Mouse (Mus musculus) large intestine, adult 2 months (tissue): ENCODE measurements around the gene Ftl1. TPM values are rescaled to one million over a fixed set of nuclear protein-coding genes. Genes with fewer than 3 reads are reported as not detected.
"Not testable (repeated sequence)": the region's sequence is repeated elsewhere in the genome, so short reads cannot be mapped to it uniquely, and the experiment has no call there.

Source experiments
- DNase-seq: peaks from one replicate; pipeline ENCODE4 v3.0.0-alpha.2; 2012; ENCODE audit warnings: low read depth, low spot score
- WGBS: fragments of 180-500 bp; shearing (Covaris S2); methylation state at CpG from one replicate; pipeline ENCODE4 v1.1.7; 2018; 5-methylcytosine and 5-hydroxymethylcytosine counted together
- polyA plus RNA-seq: library from polyadenylated mRNA; depleted of rRNA; stranded (reverse); fragments of >200 nt; gene quantifications from 2 replicates; pipeline ENCODE4 v1.2.3, GENCODE M21; 2012

Gene Ftl1
- polyA plus RNA-seq, 1 experiment: 2,045 TPM

- WGBS: 94% methylated on average over 7 of the region's 7 CpGs
- DNase-seq: no peak
These were observed 19.1 kb upstream of the Ftl1 start for GRCm38 (mm10) chr7:45478774-45479173.

GRCm38 (mm10) chr7:45477003-45477402, 17.3 kb upstream of the Ftl1 start:
- WGBS: 1% methylated on average over 3 of the region's 3 CpGs
- no peak for DNase-seq

DNA sequence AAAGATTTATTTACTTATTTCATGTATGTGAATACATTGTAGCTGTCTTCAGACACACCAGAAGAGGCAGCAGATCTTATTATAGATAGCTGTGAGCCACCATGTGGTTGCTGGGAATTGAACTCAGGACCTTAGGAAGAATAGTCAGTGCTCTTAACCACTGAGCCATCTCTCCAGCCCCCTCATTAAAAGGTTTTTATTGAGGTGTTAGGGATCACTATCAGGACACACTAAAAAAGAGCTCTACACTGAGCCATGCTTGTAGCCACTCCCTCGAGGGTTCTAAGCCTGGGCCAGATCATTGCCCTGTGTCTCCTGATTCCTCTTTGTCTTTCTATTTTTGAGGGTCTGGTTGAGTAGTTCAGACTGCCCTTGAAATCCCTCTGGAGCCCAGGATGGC, 16.8 kb upstream of the Ftl1 start:
- DNase-seq: no peak
- WGBS: 29% methylated on average over 1 of the region's 1 CpGs

- no peak for DNase-seq
- 54% methylated on average over 16 of the region's 16 CpGs for WGBS
These were observed 15.7 kb upstream of the Ftl1 start for GRCm38 (mm10) chr7:45475291-45475969.

DNA sequence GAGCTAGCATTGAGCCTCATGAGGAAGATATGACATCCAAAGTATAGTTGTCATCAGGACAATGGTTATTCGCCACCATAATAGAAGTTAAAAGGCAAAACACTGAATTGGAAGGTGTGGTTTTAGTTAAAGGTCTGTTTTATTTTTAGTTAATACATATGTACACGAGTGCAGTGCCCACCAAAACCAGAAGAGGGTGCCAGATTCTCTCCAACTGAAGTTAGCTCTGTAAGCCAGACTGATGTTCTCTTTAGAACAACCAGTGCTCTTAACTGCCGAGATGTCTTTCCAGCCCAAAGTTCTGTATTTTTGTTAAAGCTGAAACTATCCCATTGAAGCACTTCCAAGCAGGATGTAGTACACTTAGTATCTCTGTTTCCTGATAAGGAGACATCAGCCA, 11.2 kb upstream of the Ftl1 start:
- no peak for DNase-seq
- 5% methylated on average over 3 of the region's 3 CpGs for WGBS

DNA sequence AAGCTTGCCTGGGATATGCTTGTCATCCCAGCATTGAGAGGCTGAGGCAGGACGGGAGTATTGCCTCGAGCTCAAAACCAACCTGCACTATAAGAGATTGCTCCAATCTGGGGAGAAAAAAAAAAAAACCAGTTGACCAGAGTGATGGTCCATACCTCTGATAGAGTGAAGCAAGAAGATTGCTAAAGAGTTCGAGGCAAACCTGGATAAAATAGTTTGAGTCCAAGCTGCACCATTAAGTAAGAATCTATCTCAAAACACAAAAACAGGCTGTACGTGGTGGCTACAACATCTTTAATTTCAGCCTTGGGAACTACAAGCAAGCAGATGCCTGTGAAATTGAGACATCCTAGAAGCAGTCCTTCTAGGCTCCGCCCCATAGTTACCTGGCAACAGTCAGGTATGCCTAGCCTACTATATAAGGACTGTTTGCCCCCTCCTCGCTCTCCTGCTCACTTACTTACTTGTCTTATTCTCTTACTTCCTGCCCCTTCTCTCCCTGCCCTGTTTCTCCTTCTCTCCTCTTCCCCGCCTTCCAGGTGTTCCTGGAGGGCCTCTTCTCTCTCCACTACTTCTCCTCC, 7.5 kb upstream of the Ftl1 start:
- 31% methylated on average over 7 of the region's 7 CpGs for WGBS
- no peak for DNase-seq

GRCm38 (mm10) chr7:45466283-45467089, 6.8 kb upstream of the Ftl1 start, which contains the start of gene Bax:
TSS of gene Bax (minus strand) at chr7:45466898.
- under 1% methylated on average over 58 of the region's 58 CpGs for WGBS
- DNase-seq: peak; percentile 73

DNA sequence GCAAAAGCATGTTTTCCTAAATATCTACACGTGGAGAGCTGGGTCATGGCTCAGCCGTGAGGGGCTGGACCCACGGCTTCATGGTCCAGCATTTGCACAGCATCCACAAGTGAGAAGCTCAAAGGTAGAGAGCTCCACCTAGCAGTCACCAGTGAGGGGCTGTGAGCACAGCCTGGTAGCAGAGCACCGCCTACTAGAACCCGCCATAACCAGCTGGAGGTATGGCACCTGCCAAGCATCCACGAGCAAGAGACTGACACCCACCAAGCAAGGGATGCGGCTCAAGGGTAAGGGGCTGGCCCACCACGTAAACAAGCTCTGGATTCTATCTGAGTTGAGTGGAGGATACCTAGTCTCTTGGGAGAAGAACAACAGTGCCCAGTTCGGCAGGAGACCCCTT, 5.9 kb upstream of the Ftl1 start:
- 56% methylated on average over 9 of the region's 9 CpGs for WGBS
- no peak for DNase-seq

DNA sequence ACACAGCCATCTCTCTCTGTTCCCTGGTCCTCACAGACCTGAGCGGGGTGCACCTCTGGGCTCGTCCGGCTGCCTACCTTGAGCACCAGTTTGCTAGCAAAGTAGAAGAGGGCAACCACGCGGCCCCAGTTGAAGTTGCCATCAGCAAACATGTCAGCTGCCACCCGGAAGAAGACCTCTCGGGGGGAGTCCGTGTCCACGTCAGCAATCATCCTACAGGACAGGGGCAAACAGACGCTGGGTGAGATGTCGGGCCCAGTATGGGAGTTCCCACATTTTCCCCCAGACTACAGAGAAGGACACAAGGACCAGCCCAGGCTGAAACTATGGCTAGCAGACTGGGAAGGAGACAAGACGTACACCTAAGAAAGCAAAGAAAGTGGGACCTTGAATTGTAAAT, 5.4 kb upstream of the Ftl1 start:
- WGBS: 95% methylated on average over 12 of the region's 12 CpGs

DNA sequence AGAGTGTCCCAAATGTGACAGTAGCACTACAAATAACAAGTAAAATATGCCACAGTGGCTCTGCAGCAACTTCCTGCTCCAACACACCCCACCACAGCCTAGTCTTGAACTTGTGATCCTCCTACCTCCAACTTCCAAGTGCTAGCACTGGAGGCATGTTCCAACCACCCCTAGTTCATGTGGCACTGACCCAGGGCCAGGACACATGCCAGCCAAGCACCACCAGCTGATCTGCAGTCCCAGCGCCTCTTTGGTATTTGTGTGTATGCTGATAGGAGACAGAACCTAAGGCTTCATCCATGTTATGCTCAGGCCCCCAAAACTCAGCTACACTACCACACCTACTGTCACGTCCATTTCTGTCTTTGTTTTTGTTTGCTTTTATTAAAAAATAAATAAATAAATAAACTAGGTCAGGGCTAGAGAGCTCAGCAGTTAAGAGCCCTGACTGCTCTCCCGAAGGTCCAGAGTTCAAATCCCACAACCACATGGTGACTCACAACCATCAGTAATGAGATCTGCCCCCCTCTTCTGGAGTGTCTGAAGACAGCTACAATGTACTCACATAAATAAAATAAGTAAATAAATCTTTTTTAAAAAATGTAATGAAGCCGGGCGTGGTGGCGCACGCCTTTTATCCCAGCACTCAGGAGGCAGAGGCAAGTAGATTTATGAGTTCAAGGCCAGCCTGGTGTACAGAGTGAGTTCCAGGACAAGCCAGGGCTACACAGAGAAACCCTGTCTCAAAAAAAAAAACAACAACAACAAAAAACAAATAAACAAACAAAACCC, 4.5 kb upstream of the Ftl1 start:
- DNase-seq: no peak
- 79% methylated on average over 7 of the region's 7 CpGs for WGBS

More for the DNA sequence above, 5.4 kb upstream of the Ftl1 start:
- DNase-seq: no peak

- 74% methylated on average over 4 of the region's 4 CpGs for WGBS
- DNase-seq: not testable (repeated sequence)
These were observed 3.2 kb upstream of the Ftl1 start for GRCm38 (mm10) chr7:45462868-45463267.

DNA sequence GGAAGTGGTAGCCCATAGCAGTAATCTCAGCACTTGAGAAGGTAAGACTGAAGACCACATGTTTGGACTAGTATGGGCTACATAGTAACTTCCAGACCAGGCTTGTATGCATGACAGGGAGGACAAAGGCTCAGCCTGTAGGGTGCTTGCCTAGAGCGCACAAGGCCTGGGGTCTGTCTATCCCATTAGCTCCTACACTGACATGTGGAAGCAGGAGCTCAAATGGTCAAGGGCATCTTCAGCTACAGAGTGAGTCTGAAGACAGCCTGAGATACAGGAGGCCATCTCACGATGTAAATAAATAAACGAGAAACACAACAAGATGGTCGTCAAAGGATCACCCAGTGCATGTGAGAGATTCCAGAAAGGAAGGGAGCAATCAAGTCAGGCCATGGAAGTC, 2.6 kb upstream of the Ftl1 start:
- WGBS: 84% methylated on average over 4 of the region's 4 CpGs
- no peak for DNase-seq

- DNase-seq: no peak
- WGBS: 85% methylated on average over 4 of the region's 4 CpGs
These were observed 2.1 kb upstream of the Ftl1 start for GRCm38 (mm10) chr7:45461781-45462180.

DNA sequence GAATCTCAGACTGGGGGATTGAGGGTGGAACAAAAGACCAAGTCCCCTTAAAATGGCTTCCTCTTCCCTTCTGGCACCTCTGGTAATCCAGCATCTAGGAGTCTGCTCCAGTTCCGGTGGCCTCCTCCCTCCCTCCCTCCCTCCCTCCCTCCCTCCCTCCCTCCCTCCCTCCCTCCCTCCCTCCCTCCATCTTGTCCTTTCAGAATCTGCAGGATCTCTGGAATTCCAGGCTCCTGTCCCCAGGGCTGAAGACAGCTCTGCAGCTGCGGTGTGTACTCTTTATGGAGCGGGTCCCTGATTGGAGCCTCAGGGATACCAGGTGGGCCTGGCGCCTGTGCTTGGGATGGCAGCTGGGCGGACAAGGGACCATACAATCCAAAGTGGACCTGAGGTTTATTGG, 1.6 kb upstream of the Ftl1 start:
- 53% methylated on average over 5 of the region's 5 CpGs for WGBS
- DNase-seq: no peak

DNA sequence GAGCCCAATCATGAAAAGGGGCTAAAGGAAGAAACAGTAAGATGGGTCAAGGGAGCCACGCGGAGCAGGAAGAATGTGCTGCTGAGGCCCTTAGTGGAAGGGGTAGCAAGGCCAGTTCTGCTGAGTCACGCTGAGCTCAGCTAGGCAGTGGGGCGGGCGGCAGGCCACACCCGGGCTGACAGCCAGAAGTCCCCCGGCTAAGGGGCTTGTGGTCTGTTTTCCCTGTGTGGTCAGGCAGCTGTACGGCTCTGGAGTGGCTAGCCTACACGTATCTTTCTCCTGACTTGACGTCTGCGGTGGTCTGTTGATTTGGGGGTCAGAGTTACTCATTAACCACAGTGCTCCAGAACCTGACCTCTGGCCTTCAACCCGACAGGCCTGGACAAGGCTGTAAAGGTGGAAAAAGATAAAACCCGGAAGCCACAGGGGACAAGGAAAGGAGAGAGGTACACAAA, 1.2 kb upstream of the Ftl1 start:
- 6% methylated on average over 13 of the region's 13 CpGs for WGBS

DNA sequence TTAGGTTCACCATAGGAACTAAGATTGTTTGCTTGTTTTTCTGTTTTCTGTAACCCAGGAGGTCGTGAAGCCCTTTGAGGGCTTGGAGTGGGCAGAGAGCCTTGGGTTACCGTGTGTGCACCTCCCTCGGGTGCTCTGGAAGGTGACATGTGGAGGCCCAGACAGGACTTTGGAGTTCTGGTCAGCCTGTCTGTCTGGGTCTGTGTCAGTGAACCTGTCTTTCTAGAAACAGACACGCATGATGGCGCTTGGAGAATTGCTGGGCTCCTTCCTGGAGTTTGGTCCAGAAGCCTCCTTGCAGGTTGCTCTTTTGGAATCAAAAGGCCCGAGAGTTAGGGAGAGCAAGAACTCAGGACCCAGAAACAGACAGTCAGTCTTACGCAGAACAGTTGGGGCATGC, 693 bp upstream of the Ftl1 start:
- WGBS: 32% methylated on average over 7 of the region's 7 CpGs
- DNase-seq: no peak

More for the DNA sequence above, 1.2 kb upstream of the Ftl1 start:
- DNase-seq: no peak

DNA sequence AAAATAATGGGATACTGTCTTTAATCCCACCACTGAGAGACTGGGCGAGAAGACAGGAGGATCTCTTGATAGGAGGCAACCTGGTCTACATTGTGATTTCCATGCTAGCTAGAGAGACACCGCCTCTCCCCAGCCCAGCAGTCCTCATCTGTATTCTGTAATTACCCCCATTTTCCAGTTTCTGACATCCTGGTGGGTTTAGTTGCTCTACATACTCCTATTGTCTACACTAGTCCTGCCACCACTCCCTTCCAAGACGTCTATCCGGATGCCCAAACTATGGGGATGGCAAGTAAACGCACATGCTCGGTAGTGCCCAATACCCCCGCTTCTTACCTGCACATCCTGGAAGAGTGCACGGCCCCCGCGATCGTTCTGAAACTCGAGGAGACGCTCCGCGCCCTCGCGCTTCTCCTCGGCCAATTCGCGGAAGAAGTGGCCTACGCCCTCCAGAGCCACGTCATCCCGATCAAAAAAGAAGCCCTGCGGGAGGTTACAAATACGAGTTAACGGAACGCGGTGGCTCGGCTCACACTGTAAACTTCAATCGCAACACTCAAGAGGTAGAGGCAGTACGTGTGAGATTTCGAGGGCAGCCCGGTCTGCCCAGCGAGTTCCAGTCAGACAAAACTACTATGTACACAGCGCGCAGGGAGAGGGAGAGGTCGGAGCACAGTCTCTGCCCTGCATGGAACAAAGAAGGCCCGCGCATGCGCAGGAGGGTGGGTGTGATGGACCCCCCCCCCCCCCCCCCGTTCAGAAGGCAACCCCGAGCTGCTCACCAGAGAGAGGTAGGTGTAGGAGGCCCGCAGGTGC, 728 bp downstream of the Ftl1 start:
- DNase-seq: no peak
- under 1% methylated on average over 43 of the region's 43 CpGs for WGBS

DNA sequence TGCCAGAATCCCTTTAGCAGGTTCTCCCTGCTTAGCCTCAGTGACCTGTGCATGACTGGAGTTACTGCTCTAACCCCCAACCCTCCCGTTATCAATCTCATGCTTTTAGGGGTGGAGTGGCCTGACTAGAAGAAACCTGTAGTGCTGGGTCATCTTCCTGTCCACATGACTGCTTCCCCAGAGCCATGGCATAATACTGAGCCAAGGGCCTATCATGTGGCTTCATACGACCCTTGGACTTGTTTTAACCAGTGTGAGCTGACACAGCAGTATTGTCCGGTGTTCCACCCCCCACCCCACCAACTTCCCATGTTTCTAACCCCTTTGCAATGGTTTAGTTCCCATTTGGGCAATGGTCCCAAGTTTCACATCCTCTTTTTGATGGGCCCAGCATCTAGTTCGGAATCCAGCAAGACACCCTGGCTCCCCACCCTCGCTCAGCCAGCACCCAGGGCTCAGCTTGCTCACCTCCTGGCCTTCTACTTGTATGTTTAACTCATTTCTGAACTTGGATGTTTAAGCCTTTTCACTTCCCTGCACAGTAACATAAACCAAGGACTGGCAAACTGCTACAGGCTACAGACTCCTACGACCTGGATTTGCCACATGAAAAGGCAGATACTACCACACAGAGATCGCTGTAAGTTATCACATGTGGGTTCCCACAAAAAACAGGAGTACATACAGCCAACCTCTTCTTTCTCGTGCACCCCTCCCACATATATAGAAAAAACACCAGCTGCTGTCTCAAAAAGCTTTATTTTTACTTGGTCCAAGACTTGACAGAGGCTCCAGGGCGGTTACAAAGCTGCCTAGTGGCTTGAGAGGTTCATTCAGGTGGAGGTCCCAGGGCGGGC, 2.3 kb downstream of the Ftl1 start:
- WGBS: 24% methylated on average over 10 of the region's 10 CpGs
- DNase-seq: no peak
